Mouse (Mus musculus): ENCODE data around the gene Atg16l2.

Atg16l2 gene

DNA sequence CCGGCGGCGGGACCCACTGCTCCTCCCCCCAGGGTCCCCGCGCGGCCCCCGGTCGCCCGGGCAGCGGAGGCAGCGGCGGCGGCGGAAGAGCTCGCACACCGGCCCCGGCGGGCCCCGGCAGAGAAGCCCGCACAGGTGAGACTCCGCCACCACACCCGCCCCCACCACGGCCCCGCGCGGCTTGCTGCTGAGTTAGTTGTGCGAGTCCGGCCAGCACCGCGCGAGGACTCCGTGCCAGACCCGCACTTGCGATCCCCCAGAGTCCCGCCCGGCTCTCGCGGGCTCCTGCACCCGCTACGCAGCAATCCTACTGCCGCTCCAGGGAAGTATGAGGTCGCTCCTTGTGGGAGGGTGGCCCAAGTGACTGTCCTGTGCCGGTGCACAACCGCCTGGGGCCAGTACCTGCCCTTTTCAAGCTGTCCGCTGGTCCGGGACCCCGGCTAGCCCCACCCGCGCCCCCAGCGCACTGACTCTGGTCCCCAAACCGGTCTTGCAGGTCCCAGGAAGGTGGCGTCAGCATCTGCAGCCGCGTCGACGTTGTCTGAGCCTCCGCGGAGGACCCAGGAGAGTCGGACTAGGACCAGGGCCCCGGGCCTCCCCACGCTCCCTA is 19.3 kb upstream of the Atg16l2 start:
- peak; percentile 50 for DNase-seq (ENCODE audit: low read depth, low spot score)

- DNase-seq (ENCODE audit: low read depth, low spot score) = peak; percentile 79
Observed at GRCm38 (mm10) chr7:101320399-101321217, 18.6 kb upstream of the Atg16l2 start.

DNA sequence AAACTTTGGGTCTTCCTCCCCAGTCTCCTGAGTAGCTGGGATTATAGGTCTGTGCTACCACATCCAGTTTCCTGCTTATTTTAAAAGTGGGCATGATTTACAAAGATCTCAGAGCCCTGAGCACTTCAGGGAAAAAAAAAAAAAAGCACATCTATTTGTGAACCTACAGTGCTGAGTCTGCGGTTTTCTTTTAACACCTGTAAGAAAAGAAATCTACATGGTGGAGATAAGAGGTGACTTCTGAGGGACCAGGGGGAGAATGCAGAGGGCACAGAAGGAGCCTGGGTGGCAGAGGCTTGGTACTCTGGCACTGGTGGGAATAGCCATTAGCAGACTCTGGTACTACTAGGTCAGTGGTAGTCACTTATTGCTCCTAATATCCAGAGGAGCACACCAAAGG is 17.7 kb upstream of the Atg16l2 start:
- no peak for DNase-seq (ENCODE audit: low read depth, low spot score)

DNA sequence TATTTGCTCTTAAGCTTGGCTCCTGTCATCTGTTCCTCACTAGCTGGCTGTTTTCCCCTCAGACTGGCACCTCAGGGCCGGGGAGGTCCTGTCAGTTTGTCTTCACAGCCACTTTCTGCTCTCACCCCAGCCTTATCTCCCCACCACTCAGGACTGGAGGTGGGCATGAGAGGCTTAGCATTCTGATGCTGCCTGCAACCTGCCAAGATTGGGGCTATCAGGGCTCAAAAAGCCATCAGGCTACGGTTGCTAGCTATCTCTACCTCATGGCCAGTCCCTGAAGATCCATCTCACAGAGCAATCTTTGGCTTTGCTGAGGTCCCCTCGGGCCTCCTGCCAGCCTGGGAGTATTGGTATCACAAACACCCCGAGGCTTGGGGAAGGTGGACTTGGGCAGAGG is 16.8 kb upstream of the Atg16l2 start:
- no peak for DNase-seq (ENCODE audit: low read depth, low spot score)

DNA sequence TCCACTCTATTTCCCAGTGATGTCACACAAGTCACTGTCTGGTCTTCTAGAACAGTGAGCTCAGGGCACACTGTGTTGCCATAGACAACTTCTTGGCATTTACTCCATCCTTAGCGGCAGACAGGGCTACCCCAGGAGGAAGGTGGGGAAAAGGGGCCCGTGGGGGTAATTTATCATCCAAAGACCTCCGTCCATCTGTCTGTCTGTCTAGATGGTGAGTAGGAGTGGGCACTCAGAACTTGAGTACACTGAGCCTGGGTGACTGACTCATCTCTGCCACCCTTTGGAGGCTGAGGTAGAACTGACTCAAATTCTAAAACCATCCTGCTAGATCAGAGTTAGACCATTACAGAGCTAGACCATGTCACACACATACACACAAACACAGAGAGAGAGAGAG is 15.0 kb upstream of the Atg16l2 start, which contains the start of gene Stard10:
Stard10 (plus strand) TSS at position 73 of the 400 bp plus-strand sequence.
- peak; percentile 59 for DNase-seq (ENCODE audit: low read depth, low spot score)

DNA sequence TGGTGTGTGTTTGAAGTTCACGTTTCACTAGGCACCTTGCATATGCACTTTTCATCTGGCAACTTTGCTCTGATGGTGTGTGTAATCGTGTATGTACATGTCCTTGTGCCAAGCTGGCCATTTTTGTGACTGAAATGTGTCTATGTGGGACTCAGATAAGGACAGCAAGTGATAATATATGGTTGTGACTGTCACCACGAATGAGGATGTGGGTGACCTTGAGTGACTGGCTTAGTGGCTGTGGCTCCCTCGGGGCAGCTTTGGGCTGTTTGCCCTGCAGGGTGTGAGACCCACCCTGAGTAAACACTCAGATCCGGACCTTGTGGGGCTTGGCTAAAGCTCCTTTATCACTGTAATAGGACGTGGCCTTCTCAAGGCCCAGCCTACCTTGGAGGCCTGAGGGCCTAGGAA is 14.5 kb upstream of the Atg16l2 start:
- DNase-seq (ENCODE audit: low read depth, low spot score) = no peak

DNA sequence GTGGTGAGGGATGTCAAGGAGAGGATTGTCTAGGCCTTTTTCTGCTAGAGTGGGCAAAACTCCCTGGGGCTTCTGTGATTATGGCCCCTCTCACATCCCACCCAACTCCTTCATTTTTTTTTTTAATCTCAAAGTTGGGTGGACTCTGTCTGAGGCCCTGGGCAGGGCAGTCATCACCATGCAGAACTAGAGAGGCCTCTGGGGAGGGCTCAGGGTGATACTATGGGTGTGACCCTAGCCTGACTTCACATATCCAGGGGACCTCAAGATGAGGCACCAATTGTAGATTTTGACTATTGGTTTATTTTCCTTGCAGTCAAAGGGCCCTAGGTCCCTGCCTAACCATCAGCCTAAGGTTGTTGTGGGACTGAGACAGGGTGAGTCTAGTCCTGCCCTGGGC is 13.6 kb upstream of the Atg16l2 start:
- no peak for DNase-seq (ENCODE audit: low read depth, low spot score)

- peak; percentile 94 for DNase-seq (ENCODE audit: low read depth, low spot score)
Observed at GRCm38 (mm10) chr7:101314396-101314795, 12.3 kb upstream of the Atg16l2 start.

GRCm38 (mm10) chr7:101313033-101313432 is 11.0 kb upstream of the Atg16l2 start:
- no peak for DNase-seq (ENCODE audit: low read depth, low spot score)

DNA sequence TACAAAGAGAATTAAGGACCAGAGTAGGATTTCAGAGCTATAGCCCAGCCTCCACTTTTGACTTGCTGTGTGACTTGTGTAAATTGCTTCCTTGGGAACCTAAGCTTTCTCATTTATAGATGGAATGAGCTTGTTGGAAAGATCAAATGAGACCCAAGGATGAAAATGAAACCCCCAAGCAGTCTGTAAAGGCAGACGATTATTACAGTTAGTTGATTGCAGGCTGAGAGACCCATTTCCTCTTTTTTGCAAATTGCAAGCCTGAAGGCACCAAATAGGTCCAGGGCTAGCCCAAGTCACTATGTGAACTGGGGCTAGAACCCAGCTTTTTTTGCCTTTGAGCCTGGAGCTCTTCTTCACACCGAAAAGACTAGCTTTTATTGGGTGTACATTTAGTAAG is 9.0 kb upstream of the Atg16l2 start:
- no peak for DNase-seq (ENCODE audit: low read depth, low spot score)

DNA sequence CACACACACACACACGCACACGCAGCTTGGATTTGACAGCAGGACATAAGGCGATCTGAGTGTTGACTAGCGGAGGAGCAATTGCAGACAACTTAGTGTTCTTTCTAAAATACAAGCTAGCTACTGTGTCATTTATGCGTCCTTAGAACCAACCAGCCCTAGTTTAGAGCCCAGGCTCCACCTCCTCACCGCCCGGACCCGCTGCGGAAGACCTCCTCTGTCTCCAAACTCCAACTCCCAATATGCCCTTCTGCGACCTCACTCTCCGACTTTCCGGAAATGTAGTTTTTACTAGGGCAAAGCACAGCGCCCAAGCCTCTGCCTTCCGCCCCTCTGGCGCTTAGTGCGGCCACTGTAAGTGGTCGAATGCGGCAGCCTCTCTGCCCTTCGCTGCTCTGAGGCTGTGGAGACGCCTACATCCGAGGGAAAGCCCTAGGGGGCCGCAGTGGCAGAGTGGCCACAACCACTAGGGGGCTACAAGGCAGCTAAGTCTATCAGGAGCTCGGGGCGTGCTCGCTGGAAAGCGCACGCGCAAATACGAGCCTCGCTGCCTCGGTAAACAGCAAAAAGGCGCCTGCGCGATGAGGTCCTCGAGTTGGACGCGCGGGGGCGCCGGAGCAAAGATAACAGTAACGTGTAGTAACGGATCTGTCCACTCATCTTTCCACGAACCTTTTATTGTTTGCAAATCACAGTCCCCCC is 8.4 kb upstream of the Atg16l2 start:
- DNase-seq (ENCODE audit: low read depth, low spot score) = peak; percentile 99

DNA sequence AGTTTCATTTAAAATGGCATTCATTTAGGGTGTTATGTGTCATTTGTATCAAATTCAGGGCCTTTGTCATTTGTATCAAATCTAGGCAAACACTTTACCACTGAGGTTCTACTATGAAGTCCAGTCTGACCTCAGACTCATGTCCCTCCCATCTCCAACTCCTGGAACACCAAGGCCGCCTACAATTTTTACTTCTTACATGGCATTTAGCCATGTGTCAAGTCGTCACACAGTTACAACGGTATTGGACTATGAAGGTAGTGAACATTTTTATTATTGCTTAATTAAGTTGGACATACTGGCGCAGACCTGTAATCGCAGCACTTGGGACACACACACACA is 7.9 kb upstream of the Atg16l2 start:
- DNase-seq (ENCODE audit: low read depth, low spot score) = no peak

DNA sequence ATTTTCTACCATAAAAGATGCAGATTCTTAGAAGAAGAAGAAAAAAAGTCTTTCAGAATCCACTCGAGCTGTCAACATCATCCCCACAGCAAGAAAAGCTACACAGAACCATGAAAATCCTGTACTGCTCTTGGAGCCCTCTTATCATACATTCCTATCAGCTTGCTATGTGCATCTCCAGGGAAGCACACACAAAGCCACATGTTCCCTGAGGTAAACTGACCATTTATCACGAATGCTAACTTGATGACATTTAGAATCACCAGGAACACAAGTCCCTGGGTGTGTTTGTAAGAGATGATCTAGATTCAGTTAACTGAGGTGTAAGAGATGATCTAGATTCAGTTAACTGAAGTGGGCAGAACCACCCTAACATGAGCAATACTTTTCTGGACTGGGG is 4.8 kb upstream of the Atg16l2 start:
- no peak for DNase-seq (ENCODE audit: low read depth, low spot score)

DNA sequence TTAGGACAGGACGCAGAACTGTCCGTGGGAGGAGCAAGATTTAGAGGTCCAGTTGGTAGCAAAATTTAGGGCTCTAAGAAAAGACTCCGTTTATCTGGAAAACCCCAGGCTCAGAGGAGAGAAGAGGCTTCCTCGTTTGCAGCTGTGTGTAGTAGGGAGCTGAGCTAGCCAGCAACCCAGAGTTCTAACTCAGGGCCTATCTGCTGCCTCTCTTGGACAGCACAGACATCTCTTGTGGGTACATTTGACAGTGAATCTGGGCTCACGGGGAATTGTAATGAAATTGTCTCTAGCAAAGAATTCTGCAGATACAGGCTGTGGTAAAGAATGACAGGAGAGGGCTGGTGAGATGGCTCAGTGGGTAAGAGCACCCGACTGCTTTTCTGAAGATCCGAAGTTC is 640 bp upstream of the Atg16l2 start:
- DNase-seq (ENCODE audit: low read depth, low spot score) = no peak

- DNase-seq (ENCODE audit: low read depth, low spot score) = peak; percentile 75
Observed at GRCm38 (mm10) chr7:101301361-101301880, 630 bp downstream of the Atg16l2 start.

GRCm38 (mm10) chr7:101298375-101298774 is 3.7 kb downstream of the Atg16l2 start:
- DNase-seq (ENCODE audit: low read depth, low spot score) = no peak

DNA sequence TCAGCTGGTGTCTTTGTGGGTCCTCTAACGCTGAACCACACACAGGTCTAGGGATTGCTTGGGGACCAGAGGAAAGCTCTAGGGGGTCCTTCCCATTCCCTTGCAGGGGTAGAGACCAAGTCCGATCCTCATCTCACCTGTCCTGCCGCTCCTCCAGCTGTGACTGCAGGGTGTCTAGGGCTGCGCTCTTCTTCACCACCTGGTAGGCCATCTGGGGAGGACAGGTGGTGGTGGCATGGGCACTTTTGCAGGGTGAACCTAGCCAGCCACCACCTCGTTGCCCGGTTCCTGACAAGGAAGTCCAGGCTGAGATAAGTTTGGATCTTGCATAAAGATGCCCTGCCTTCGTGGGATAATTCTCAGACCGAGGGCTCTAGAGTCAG is 5.0 kb downstream of the Atg16l2 start:
- DNase-seq (ENCODE audit: low read depth, low spot score) = peak; percentile 68

- DNase-seq (ENCODE audit: low read depth, low spot score) = peak; percentile 97
Observed at GRCm38 (mm10) chr7:101296252-101297022, 5.6 kb downstream of the Atg16l2 start.

DNA sequence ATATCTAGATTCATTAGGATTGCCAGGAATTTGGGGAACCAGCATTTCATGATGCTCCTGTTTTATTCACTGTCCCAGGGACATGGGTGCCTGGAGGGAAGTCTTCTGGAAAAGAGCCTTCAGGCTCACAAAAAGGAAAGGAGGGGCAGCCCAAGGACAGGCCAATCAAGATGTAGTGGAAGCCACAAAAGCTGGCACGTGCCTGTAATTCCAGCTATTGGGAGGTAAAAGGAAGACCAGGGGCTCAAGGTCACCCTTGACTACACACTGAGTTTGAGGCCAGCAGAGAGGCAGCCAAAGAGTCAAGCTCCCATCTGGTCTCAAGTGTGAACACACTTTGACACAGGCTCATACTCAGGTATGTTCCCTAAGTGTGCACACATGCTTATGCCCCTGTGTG is 6.6 kb downstream of the Atg16l2 start:
- no peak for DNase-seq (ENCODE audit: low read depth, low spot score)

- no peak for DNase-seq (ENCODE audit: low read depth, low spot score)
Observed at GRCm38 (mm10) chr7:101293611-101294010, 8.4 kb downstream of the Atg16l2 start.

DNA sequence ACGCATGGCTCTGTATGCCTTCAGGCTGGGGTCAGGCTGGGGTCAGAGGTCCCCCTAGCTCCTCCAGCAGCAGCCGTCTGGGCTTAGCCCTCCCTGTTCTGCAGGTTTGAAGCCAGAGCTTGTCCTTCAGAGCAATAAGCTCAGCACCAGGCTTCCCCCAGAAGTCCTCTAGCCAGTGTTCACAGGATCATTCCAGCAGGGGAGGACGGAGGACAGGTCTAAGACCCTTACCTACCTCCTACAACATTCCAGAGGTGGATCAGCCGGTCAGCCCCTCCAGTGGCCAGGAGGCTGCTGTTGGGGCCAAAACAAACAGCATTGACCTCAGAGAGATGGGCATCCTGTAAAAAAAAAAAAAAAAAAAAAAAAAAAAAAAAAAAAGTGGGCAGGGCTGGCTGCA is 8.9 kb downstream of the Atg16l2 start:
- no peak for DNase-seq (ENCODE audit: low read depth, low spot score)

GRCm38 (mm10) chr7:101292696-101293095 is 9.4 kb downstream of the Atg16l2 start:
- DNase-seq (ENCODE audit: low read depth, low spot score) = no peak
